Mouse (Mus musculus) myocyte (in vitro differentiated cells): Measurements from ENCODE around the gene Sept10. TPM values are rescaled to one million over a fixed set of nuclear protein-coding genes. Genes with fewer than 3 reads are reported as not detected.

ENCODE experiments used
- H3K27me3 ChIP-seq: one replicate; pipeline ENCODE4 v1.6.1; 2011; ENCODE audit not compliant: control insufficient read depth, insufficient read depth, insufficient read length
- H3K36me3 ChIP-seq: one replicate; pipeline ENCODE4 v1.6.1; 2011; ENCODE audit not compliant: control insufficient read depth, insufficient read depth
- H3K4me2 ChIP-seq: one replicate; pipeline ENCODE4 v1.6.1; 2011; ENCODE audit warnings: low read depth, control low read depth
- H3K4me3 ChIP-seq: one replicate; pipeline ENCODE4 v1.5.1; 2011; ENCODE audit warnings: mild to moderate bottlenecking, control low read depth, moderate library complexity
- H3K79me2 ChIP-seq: one replicate; pipeline ENCODE4 v1.6.1; 2011; ENCODE audit not compliant: control insufficient read depth, insufficient read depth
- H3ac ChIP-seq: one replicate; pipeline ENCODE4 v1.6.1; 2011; ENCODE audit not compliant: control insufficient read depth, insufficient read length
- CEBPB ChIP-seq: IDR thresholded peaks from 2 replicates; pipeline ENCODE4 v1.6.1; 2011; ENCODE audit warnings: mild to moderate bottlenecking, moderate library complexity; ENCODE audit not compliant: poor library complexity, insufficient read depth, severe bottlenecking
- E2F4 ChIP-seq: IDR thresholded peaks from one replicate; pipeline ENCODE4 v1.6.1; 2011; ENCODE audit warnings: mild to moderate bottlenecking, control low read depth, moderate library complexity; ENCODE audit not compliant: insufficient read depth
- MAX ChIP-seq: IDR thresholded peaks from one replicate; pipeline ENCODE4 v1.6.1; 2011; ENCODE audit warnings: low read depth, mild to moderate bottlenecking, control low read depth
- MYOD1 ChIP-seq, 3 experiments: IDR thresholded peaks; one replicate each; pipeline ENCODE4 v1.6.1; 2011; ENCODE audit warnings: control low read depth in 2 of 3, low read depth in 2 of 3, mild to moderate bottlenecking in 2 of 3, moderate library complexity in 1 of 3; ENCODE audit not compliant: insufficient read length in 2 of 3, control insufficient read depth in 1 of 3
- MYOG ChIP-seq, 3 experiments: IDR thresholded peaks; one replicate each; pipeline ENCODE4 v1.6.1; 2011; ENCODE audit warnings: control low read depth in 2 of 3, low read depth in 2 of 3, mild to moderate bottlenecking in 2 of 3; ENCODE audit not compliant: insufficient read length in 2 of 3, control insufficient read depth in 1 of 3, insufficient read depth in 1 of 3
- POLR2A ChIP-seq: IDR thresholded peaks from one replicate; pipeline ENCODE4 v1.6.1; 2011; ENCODE audit warnings: low read depth, mild to moderate bottlenecking, control low read depth, moderate library complexity; ENCODE audit not compliant: insufficient read length
- POLR2AphosphoS2 ChIP-seq: IDR thresholded peaks from one replicate; pipeline ENCODE4 v1.6.1; 2011; ENCODE audit warnings: low read depth, control low read depth; ENCODE audit not compliant: insufficient read length
- REST ChIP-seq: IDR thresholded peaks from one replicate; pipeline ENCODE4 v1.6.1; 2011; ENCODE audit warnings: mild to moderate bottlenecking, control low read depth, moderate library complexity; ENCODE audit not compliant: insufficient read depth, insufficient read length
- SRF ChIP-seq: IDR thresholded peaks from one replicate; pipeline ENCODE4 v1.6.1; 2011; ENCODE audit warnings: low read depth; ENCODE audit not compliant: control insufficient read depth, insufficient read length
- TCF12 ChIP-seq: IDR thresholded peaks from one replicate; pipeline ENCODE4 v1.6.1; 2011; ENCODE audit warnings: mild to moderate bottlenecking, control low read depth; ENCODE audit not compliant: poor library complexity, insufficient read depth, severe bottlenecking
- TCF3 ChIP-seq: IDR thresholded peaks from one replicate; pipeline ENCODE4 v1.6.1; 2011; ENCODE audit warnings: low read depth, control low read depth; ENCODE audit not compliant: insufficient read length
- USF1 ChIP-seq: IDR thresholded peaks from one replicate; pipeline ENCODE4 v1.6.1; 2011; ENCODE audit warnings: low read depth, mild to moderate bottlenecking, control low read depth, moderate library complexity
- polyA plus RNA-seq: library from polyadenylated mRNA; unstranded; fragments of >200 nt; fragmentation: generic; extraction: Trizol; gene quantifications from one replicate; pipeline ENCODE4 v1.2.1, GENCODE M21; 2012; ENCODE audit warnings: missing spikeins

Sept10 gene
- polyA plus RNA-seq, 1 experiment = 16.9 TPM

DNA sequence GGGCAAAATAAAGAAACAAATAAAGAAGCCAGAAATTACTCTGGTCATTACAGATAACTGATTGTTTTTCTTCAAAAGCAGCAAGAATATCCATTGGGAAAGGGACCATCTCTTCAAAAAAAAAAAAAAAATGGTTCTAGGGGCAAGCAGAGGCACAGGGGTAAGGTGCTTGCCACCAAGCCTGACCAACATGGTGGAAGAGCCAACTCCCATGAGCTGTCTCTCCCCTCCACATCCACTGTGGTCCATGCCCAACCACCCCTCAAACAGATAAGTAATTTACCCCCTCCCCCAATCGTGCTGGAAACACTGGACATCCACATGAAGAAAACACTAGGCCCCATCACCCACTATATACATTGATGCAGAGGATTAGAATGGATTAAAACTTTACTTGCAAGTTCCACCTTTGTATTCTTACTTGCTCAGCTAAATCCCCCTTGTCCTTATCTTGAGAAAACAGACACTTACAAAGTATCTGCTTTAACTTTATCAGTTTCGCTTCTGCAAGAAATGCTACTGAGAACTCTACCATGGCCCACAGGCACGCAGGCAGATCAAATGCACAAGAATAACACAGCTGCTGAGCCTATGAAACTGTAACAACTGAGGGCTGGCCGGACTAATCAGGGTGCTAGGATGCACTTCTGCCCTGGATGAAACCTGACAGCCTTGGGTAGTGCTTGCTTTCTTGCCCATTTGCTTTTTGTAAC is 59.3 kb downstream of the Sept10 start:
- no peak overlapping the region for H3K4me3 ChIP-seq
- H3K36me3 ChIP-seq = peaks cover 13% of the 10 kb centered on the region
- TF ChIP-seq E2F4 = no peak
- no peak for TF ChIP-seq TCF3
- no peak for TF ChIP-seq CEBPB
- TF ChIP-seq REST = no peak
- no peak for TF ChIP-seq MAX
- peak in 1 of 3 experiments; percentile 16 for TF ChIP-seq MYOG (IDR thresholded peaks at IDR 0.05; ENCODE audit: control insufficient read depth in 1 of 3, insufficient read depth in 1 of 3, insufficient read length in 2 of 3, low read depth in 2 of 3)
- H3K27me3 ChIP-seq = no peaks in the 10 kb centered on the region
- no peak overlapping the region for H3K4me2 ChIP-seq
- no peak overlapping the region for H3ac ChIP-seq
- no peaks in the 10 kb centered on the region for H3K79me2 ChIP-seq

DNA sequence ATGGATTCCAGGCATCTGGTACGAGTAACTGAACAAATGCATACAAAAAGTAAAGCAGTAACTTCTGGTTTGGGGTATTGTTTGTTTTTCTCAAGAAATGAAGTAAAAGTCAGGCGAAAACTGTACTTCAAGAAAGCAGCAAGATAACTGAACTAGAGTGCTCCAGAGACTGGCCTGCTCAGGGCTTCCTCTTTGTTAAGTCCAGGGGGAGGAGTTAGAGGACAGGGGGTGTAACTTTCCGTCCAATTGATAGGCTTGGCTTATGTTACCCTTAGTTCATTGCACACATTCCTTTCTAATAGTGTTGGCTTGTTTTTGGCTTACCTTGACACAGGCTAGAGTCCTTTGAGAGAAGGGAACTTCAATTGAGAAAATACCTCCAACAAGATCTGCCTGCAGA is 63.0 kb downstream of the Sept10 start:
- TF ChIP-seq SRF (no peak), POLR2A (no peak), MYOG (IDR thresholded peaks at IDR 0.05; ENCODE audit: control insufficient read depth in 1 of 3, insufficient read depth in 1 of 3, insufficient read length in 2 of 3, low read depth in 2 of 3) (no peak), REST (no peak), CEBPB (no peak), MAX (no peak), TCF3 (no peak), TCF12 (no peak)
- no peak overlapping the region for H3K4me3 ChIP-seq

DNA sequence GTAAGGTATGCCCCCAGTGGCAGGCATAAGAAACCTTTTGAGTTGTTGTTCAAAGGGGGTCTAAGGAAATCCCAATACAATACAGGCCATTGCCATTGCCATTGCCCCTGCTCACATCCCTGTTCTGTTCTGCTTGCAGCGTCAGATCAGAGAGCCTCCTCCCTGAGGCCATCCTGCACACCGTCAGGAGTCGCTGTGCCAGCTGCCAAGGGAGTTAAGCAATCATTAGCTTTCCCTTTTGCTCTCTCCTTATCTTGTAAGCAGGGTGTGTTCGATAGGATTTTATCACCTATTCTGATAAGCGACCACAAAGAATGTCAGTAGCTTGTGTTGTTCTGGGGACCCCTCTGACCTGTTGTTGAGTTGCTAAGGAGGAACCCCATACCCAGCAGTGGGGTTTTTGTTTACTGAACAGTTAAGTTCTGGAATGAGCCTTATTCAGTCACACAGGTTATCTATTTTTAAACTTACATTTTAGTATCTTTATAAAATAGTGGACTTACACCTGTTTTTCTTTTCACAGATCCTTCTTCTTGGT is 69.0 kb downstream of the Sept10 start:
- Histone ChIP-seq H3K79me2 (no peaks in the 10 kb centered on the region), H3ac (no peak overlapping the region), H3K36me3 (peaks cover 6% of the 10 kb centered on the region), H3K4me3 (no peak overlapping the region), H3K27me3 (no peaks in the 10 kb centered on the region), H3K4me2 (no peak overlapping the region)
- TF ChIP-seq CEBPB (0 out of 2 replicates have a peak, but pooled peaks have one; percentile 53), E2F4 (no peak), MYOG (IDR thresholded peaks at IDR 0.05; ENCODE audit: control insufficient read depth in 1 of 3, insufficient read depth in 1 of 3, insufficient read length in 2 of 3, low read depth in 2 of 3) (peak in 1 of 3 experiments; percentile 53), SRF (no peak), REST (no peak), MAX (no peak), MYOD1 (IDR thresholded peaks at IDR 0.05; ENCODE audit: control insufficient read depth in 1 of 3, insufficient read length in 2 of 3, low read depth in 2 of 3) (peak in 1 of 3 experiments; percentile 27), USF1 (no peak), TCF3 (no peak), POLR2AphosphoS2 (peak; percentile 32), POLR2A (no peak)

More for the DNA sequence above, 63.0 kb downstream of the Sept10 start:
- Histone ChIP-seq H3K27me3 (no peaks in the 10 kb centered on the region), H3K4me2 (no peak overlapping the region), H3ac (no peak overlapping the region), H3K36me3 (peaks cover 10% of the 10 kb centered on the region), H3K79me2 (no peaks in the 10 kb centered on the region)

DNA sequence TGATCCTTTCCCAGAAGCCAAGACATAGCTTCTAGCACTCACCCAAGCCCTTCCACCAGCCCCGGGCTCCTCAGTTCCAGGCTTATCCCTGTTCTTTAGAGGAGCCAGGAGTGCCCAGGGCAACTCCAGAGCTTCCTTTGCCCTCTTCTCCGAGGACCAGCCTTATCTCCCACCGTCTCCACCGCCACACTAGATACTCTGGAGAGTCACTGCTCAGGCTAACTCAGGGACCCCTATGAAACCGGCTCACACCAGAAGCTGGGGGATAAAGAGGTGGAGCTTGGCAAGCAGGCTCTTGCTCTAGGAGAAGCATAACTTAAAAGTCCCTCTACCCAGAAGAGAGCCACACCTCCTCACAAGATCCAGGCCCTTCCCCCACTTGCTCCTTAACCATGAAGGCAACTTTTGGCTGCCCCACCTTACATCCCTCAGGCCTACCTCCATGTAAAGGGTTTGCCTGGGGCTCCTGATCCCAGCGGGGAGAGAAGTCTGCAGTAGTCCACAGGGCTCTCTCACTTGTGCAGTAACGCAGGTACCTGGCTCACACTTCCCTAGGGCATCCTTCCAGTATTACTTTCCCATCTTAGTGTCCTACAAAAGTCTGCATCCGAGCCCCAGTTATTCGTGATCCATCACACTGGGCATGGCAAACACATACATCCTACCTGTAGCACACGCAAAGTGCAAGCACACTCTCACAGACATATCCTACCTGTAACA is 70.5 kb downstream of the Sept10 start:
- TF ChIP-seq MAX (no peak), SRF (no peak), E2F4 (no peak), USF1 (no peak), MYOG (IDR thresholded peaks at IDR 0.05; ENCODE audit: control insufficient read depth in 1 of 3, insufficient read depth in 1 of 3, insufficient read length in 2 of 3, low read depth in 2 of 3) (no peak), TCF12 (no peak), MYOD1 (IDR thresholded peaks at IDR 0.05; ENCODE audit: control insufficient read depth in 1 of 3, insufficient read length in 2 of 3, low read depth in 2 of 3) (no peak)
- Histone ChIP-seq H3K27me3 (no peaks in the 10 kb centered on the region), H3K79me2 (no peaks in the 10 kb centered on the region), H3K36me3 (no peaks in the 10 kb centered on the region), H3K4me3 (no peak overlapping the region), H3ac (no peak overlapping the region), H3K4me2 (no peak overlapping the region)

DNA sequence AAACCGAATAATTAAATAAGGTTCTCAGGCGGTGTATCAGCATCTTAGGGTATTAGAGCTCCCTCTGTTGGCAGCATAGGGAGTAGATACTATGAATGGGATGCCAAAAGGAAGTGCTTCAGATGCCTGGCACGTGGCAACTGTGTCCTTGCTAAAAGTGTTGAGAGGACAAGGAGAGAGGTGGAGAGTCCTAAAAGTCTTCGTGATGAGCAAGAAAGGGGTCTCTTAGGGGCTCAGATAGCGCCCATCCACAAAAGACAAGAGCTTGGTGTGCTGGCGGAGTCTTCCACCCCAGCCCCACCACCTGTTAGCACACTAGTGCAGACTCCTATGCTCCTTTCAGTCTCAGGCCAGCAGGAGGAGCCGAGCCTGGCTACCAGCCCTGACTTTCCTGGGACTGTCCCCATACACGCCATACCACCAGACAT is 71.7 kb downstream of the Sept10 start:
- no peak for TF ChIP-seq TCF3
- no peak for TF ChIP-seq E2F4
- TF ChIP-seq USF1 = no peak
- no peak for TF ChIP-seq POLR2A
- peak in 1 of 3 experiments; percentile 27 for TF ChIP-seq MYOG (IDR thresholded peaks at IDR 0.05; ENCODE audit: control insufficient read depth in 1 of 3, insufficient read depth in 1 of 3, insufficient read length in 2 of 3, low read depth in 2 of 3)
- TF ChIP-seq CEBPB = no peak
- TF ChIP-seq MYOD1 (IDR thresholded peaks at IDR 0.05; ENCODE audit: control insufficient read depth in 1 of 3, insufficient read length in 2 of 3, low read depth in 2 of 3) = peak in 2 of 3 experiments; percentile 32 to 42
- H3K79me2 ChIP-seq = no peaks in the 10 kb centered on the region
- H3K4me3 ChIP-seq = no peak overlapping the region
- H3K27me3 ChIP-seq = no peaks in the 10 kb centered on the region
- no peak overlapping the region for H3ac ChIP-seq
- H3K36me3 ChIP-seq = no peaks in the 10 kb centered on the region
- H3K4me2 ChIP-seq = peak overlapping the region; percentile 26
